30 mouse cellular contexts compared by ENCODE assay signal in genomic region chr3:106177509-106178189, GRCm38 (mm10). TPM values are rescaled to one million over a fixed set of nuclear protein-coding genes. Genes with fewer than 3 reads are reported as not detected.
DNase-seq lines count a peak whose midpoint lies in the region; ATAC-seq and TF ChIP-seq lines count a peak whose summit lies in the region.
"Had no signal": no experiment of that assay in that cellular context is flagged by ENCODE, and none has a peak within 500 bp of the region (broad histone marks: within the 10 kb centered on the region; RNA-seq: fewer than 3 reads in every experiment).

No protein-coding gene starts in this region.

- ATAC-seq in forebrain, postnatal 0 days, result no peak
- peak; percentile 67; the same call in 1 of the 2 replicates for ATAC-seq in midbrain, embryonic 11.5 days (ENCODE audit: low FRiP score)
- ATAC-seq in forebrain, embryonic 12.5 days (ENCODE audit: low FRiP score), result peak; percentile 90
- ATAC-seq: CD4-positive, CD25-positive, alpha-beta regulatory T cell, adult 4 months had no signal

- TF ChIP-seq CTCF in forebrain, postnatal 0 days (IDR thresholded peaks at IDR 0.05; ENCODE audit: low read depth), result no peak

- H3K4me2 ChIP-seq in forebrain, postnatal 0 days (ENCODE audit: low read depth), result no peak overlapping the region
- no peak overlapping the region for H3K4me2 ChIP-seq in midbrain, embryonic 11.5 days
- H3K4me2 ChIP-seq in forebrain, embryonic 12.5 days, result no peak overlapping the region
- H3K4me2 ChIP-seq: embryonic facial prominence, embryonic 13.5 days; limb, embryonic 15.5 days; lung, embryonic 14.5 days; neural tube, embryonic 12.5 days had no signal

- no peak overlapping the region for H3K4me3 ChIP-seq in forebrain, embryonic 10.5 days
- H3K4me3 ChIP-seq in forebrain, postnatal 0 days (ENCODE audit: low read depth, low read length), result no peak overlapping the region
- H3K4me3 ChIP-seq in midbrain, embryonic 11.5 days (ENCODE audit: low read depth, low read length), result no peak overlapping the region
- no peak overlapping the region for H3K4me3 ChIP-seq in midbrain, embryonic 10.5 days
- no peak overlapping the region for H3K4me3 ChIP-seq in forebrain, embryonic 12.5 days (replicated peaks)
- H3K4me3 ChIP-seq: embryonic facial prominence, embryonic 13.5 days; heart, embryonic 10.5 days; limb, embryonic 15.5 days; neural tube, embryonic 12.5 days had no signal

- peaks cover 15% of the 10 kb centered on the region for H3K9me3 ChIP-seq in forebrain, embryonic 10.5 days
- H3K9me3 ChIP-seq in forebrain, postnatal 0 days (ENCODE audit: low read length), result no peaks in the 10 kb centered on the region
- no peaks in the 10 kb centered on the region for H3K9me3 ChIP-seq in midbrain, embryonic 11.5 days (ENCODE audit: control insufficient read depth, low read length)
- peaks cover 25% of the 10 kb centered on the region for H3K9me3 ChIP-seq in midbrain, embryonic 10.5 days (replicated peaks)
- no peaks in the 10 kb centered on the region for H3K9me3 ChIP-seq in forebrain, embryonic 12.5 days

- WGBS in forebrain, embryonic 10.5 days, result 78% methylated on average over 13 of the region's 13 CpGs
- 58% methylated on average over 13 of the region's 13 CpGs for WGBS in forebrain, postnatal 0 days
- WGBS in midbrain, embryonic 11.5 days, result 81% methylated on average over 13 of the region's 13 CpGs
- 84% methylated on average over 13 of the region's 13 CpGs for WGBS in midbrain, embryonic 10.5 days
- WGBS in forebrain, embryonic 12.5 days, result 71% methylated on average over 13 of the region's 13 CpGs

- no peak for DNase-seq in forebrain, embryonic 10.5 days (ENCODE audit: extremely low spot score, low spot score)
- no peak for DNase-seq in forebrain, postnatal 0 days
- DNase-seq in midbrain, embryonic 11.5 days (ENCODE audit: low spot score, missing footprints), result peak; percentile 64
- no peak for DNase-seq in midbrain, embryonic 10.5 days (ENCODE audit: low spot score)
- peak; percentile 57 for DNase-seq in retina, postnatal 1 day
- DNase-seq in urinary bladder, adult 18-20 months (ENCODE audit: low spot score in 2 of 2), result no peak
- DNase-seq: cerebellum, adult 18-20 months; cerebellum, postnatal 25 days; kidney, adult 2 months; left cerebral cortex, postnatal 4 days; lung, embryonic 14.5 days; right cerebral cortex, adult 18-20 months; right cerebral cortex, postnatal 4 days; thymus, postnatal 25 days had no signal

- H3K36me3 ChIP-seq in forebrain, embryonic 10.5 days (replicated peaks), result no peaks in the 10 kb centered on the region
- H3K36me3 ChIP-seq in forebrain, postnatal 0 days (ENCODE audit: insufficient read depth), result no peaks in the 10 kb centered on the region
- H3K36me3 ChIP-seq in midbrain, embryonic 11.5 days (ENCODE audit: control insufficient read depth, insufficient read depth, low read length), result no peaks in the 10 kb centered on the region
- H3K36me3 ChIP-seq in midbrain, embryonic 10.5 days, result no peaks in the 10 kb centered on the region
- no peaks in the 10 kb centered on the region for H3K36me3 ChIP-seq in forebrain, embryonic 12.5 days (replicated peaks)
- H3K36me3 ChIP-seq: embryonic facial prominence, embryonic 13.5 days; heart, embryonic 10.5 days; limb, embryonic 15.5 days; neural tube, embryonic 12.5 days had no signal

- H3K4me1 ChIP-seq in forebrain, embryonic 10.5 days, result peaks cover 14% of the 10 kb centered on the region
- H3K4me1 ChIP-seq in forebrain, postnatal 0 days (ENCODE audit: insufficient read depth), result no peaks in the 10 kb centered on the region
- no peaks in the 10 kb centered on the region for H3K4me1 ChIP-seq in midbrain, embryonic 11.5 days (ENCODE audit: control insufficient read depth, insufficient read depth, low read length)
- H3K4me1 ChIP-seq in midbrain, embryonic 10.5 days, result no peaks in the 10 kb centered on the region
- peaks cover 3% of the 10 kb centered on the region; the same call in 1 of the 2 replicates for H3K4me1 ChIP-seq in forebrain, embryonic 12.5 days
- H3K4me1 ChIP-seq: embryonic facial prominence, embryonic 13.5 days; heart, embryonic 10.5 days; limb, embryonic 15.5 days; neural tube, embryonic 12.5 days had no signal

- no peak overlapping the region for H3K9ac ChIP-seq in forebrain, postnatal 0 days
- H3K9ac ChIP-seq in midbrain, embryonic 11.5 days (ENCODE audit: low read length), result no peak overlapping the region
- H3K9ac ChIP-seq in forebrain, embryonic 12.5 days, result no peak overlapping the region
- H3K9ac ChIP-seq: embryonic facial prominence, embryonic 13.5 days; limb, embryonic 15.5 days; liver, embryonic 14.5 days; lung, embryonic 14.5 days; neural tube, embryonic 12.5 days had no signal

- H3K27me3 ChIP-seq in forebrain, embryonic 10.5 days (ENCODE audit: poor library complexity, severe bottlenecking), result no peaks in the 10 kb centered on the region
- no peaks in the 10 kb centered on the region for H3K27me3 ChIP-seq in forebrain, postnatal 0 days (ENCODE audit: insufficient read depth, low read length)
- no peaks in the 10 kb centered on the region for H3K27me3 ChIP-seq in midbrain, embryonic 11.5 days (ENCODE audit: control insufficient read depth, insufficient read depth, low read length)
- no peaks in the 10 kb centered on the region for H3K27me3 ChIP-seq in midbrain, embryonic 10.5 days (ENCODE audit: low read depth, poor library complexity, severe bottlenecking)
- H3K27me3 ChIP-seq in forebrain, embryonic 12.5 days, result no peaks in the 10 kb centered on the region
- H3K27me3 ChIP-seq: embryonic facial prominence, embryonic 13.5 days; limb, embryonic 15.5 days; neural tube, embryonic 12.5 days had no signal

- peak overlapping the region; percentile 75 for H3K27ac ChIP-seq in forebrain, embryonic 10.5 days
- H3K27ac ChIP-seq in forebrain, postnatal 0 days (ENCODE audit: low read depth, low read length), result no peak overlapping the region
- no peak overlapping the region for H3K27ac ChIP-seq in midbrain, embryonic 11.5 days (ENCODE audit: low read depth, low read length)
- no peak overlapping the region for H3K27ac ChIP-seq in midbrain, embryonic 10.5 days (replicated peaks)
- H3K27ac ChIP-seq in forebrain, embryonic 12.5 days, result no peak overlapping the region
- H3K27ac ChIP-seq: embryonic facial prominence, embryonic 13.5 days; heart, embryonic 10.5 days; kidney, postnatal 0 days; limb, embryonic 15.5 days; liver, embryonic 14.5 days; neural tube, embryonic 12.5 days had no signal

RNA-seq across cellular contexts. Expression of gene Chil3, which starts 10.3 kb away (rescaled TPM):
- polyA plus RNA-seq in forebrain, embryonic 10.5 days (2016; fragmentation: Nextera tagmentation; extraction: Ambion mirVana), result not detected in 2 replicates
- total RNA-seq in forebrain, postnatal 0 days (2014; rRNA removed), result 0.15 TPM in 1 of 2 replicates, not detected in the other
- polyA plus RNA-seq in forebrain, postnatal 0 days (2015; fragmentation: Nextera tagmentation; extraction: Ambion mirVana), result 0.17 and 1.2 TPM in 2 replicates
- not detected in 2 replicates for polyA plus RNA-seq in midbrain, embryonic 11.5 days (2014; fragmentation: Nextera tagmentation; extraction: Ambion mirVana)
- polyA plus RNA-seq in midbrain, embryonic 10.5 days (2016; fragmentation: Nextera tagmentation; extraction: Ambion mirVana), result not detected in 2 replicates
- not detected in 2 replicates for polyA plus RNA-seq in forebrain, embryonic 12.5 days (2016; fragmentation: Nextera tagmentation; extraction: Ambion mirVana)
- total RNA-seq: gastrocnemius, adult 8-10 months; left cerebral cortex, adult 8-10 months; left cerebral cortex, postnatal 4 days had no signal
- polyA plus RNA-seq: CD4-positive, CD25-positive, alpha-beta regulatory T cell, adult 4 months; embryonic facial prominence, embryonic 13.5 days; heart, embryonic 10.5 days; intestine, embryonic 14.5 days; lung, embryonic 14.5 days; neural tube, embryonic 12.5 days; stomach, embryonic 14.5 days had no signal

RNA-seq across cellular contexts. Expression of gene Chil4, which starts 41.7 kb away (rescaled TPM):
- polyA plus RNA-seq in forebrain, embryonic 10.5 days (2016; fragmentation: Nextera tagmentation; extraction: Ambion mirVana), result not detected in 2 replicates
- total RNA-seq in forebrain, postnatal 0 days (2014; rRNA removed), result not detected in 2 replicates
- polyA plus RNA-seq in forebrain, postnatal 0 days (2015; fragmentation: Nextera tagmentation; extraction: Ambion mirVana), result not detected in 2 replicates
- polyA plus RNA-seq in midbrain, embryonic 11.5 days (2014; fragmentation: Nextera tagmentation; extraction: Ambion mirVana), result not detected in 2 replicates
- polyA plus RNA-seq in midbrain, embryonic 10.5 days (2016; fragmentation: Nextera tagmentation; extraction: Ambion mirVana), result not detected in 2 replicates
- polyA plus RNA-seq in forebrain, embryonic 12.5 days (2016; fragmentation: Nextera tagmentation; extraction: Ambion mirVana), result not detected in 2 replicates
- total RNA-seq: adrenal gland, adult 18-20 months; gastrocnemius, adult 8-10 months; hematopoietic stem cell, adult 5-6 weeks; layer of hippocampus, postnatal 10 days; left cerebral cortex, adult 8-10 months; left cerebral cortex, postnatal 4 days had no signal
- polyA plus RNA-seq: CD4-positive, CD25-positive, alpha-beta regulatory T cell, adult 4 months; embryonic facial prominence, embryonic 13.5 days; gonadal fat pad, adult 2 months; heart, embryonic 10.5 days; intestine, embryonic 14.5 days; limb, embryonic 15.5 days; liver, embryonic 14.5 days; lung, embryonic 14.5 days; neural tube, embryonic 12.5 days; stomach, embryonic 14.5 days had no signal

Comparison
In these comparisons a context has a peak if more than half of its experiments do, and no peak if none do; other contexts are left out.
1. DNase-seq: peak in midbrain, embryonic 11.5 days (single experiment) and retina, postnatal 1 day (single experiment); none in forebrain, embryonic 10.5 days (single experiment), forebrain, postnatal 0 days (single experiment), midbrain, embryonic 10.5 days (single experiment) and urinary bladder, adult 18-20 months (0 of 2).